Mouse (Mus musculus): Measurements from ENCODE around the gene Fkbp14.

Fkbp14 gene

DNA sequence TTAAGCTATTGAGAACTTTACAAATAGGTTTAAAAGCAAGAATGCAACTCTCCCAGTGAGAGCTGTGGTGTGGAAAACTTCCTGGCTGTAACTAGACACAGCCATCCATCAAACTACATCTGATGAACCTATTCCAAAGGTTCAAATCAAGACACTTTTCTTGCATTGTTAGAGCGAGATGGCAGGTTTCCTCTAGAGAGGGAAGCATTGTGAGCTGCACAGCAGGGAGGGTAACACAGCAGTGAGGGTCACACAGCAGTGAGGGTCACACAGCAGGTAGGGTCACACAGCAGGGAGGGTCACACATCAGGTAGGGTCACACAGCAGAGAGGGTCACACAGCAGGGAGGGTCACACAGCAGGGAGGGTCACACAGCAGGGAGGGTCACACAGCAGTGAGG lies 8.9 kb downstream of the Fkbp14 start:
- no peak for DNase-seq (ENCODE audit: low spot score in 2 of 2)

DNA sequence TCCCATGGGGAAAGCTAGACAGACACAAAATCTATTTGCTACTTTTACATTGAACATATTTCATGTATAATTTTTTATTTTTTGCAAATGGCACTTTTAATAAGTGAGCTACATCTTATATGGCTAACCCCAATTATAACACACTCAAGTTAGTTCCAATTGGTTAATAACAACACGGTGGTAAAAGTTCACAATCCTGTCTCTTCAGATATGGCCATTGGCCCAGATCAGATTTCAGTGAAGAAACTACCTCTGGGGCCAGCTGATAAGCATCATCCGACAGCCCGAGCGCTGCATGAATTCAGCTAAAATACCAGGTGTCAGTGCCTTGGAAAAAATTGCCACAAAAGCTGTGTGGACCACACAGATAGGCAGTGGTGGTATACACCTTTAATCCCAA lies 9.4 kb downstream of the Fkbp14 start:
- DNase-seq (ENCODE audit: low spot score in 2 of 2): no peak

DNA sequence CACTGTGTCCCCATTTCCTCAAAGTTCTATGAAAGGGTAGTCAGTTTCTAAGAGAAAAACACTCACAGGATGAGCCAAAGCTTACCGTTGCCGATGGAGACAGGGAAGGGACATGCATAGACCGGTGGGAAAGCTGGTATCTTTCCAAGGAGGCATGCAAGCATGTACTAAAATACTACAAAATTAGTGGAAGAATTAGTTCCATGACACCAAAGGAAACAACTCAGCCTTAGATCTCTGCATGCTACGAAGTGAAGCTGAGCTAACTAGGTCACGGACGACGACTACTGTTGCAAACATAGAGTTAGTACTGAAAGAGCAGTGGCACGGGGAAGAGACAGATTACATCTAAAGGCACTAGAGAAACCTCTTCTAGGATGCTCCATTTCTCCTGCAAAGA lies 10.2 kb downstream of the Fkbp14 start:
- DNase-seq (ENCODE audit: low spot score in 2 of 2): no peak

DNA sequence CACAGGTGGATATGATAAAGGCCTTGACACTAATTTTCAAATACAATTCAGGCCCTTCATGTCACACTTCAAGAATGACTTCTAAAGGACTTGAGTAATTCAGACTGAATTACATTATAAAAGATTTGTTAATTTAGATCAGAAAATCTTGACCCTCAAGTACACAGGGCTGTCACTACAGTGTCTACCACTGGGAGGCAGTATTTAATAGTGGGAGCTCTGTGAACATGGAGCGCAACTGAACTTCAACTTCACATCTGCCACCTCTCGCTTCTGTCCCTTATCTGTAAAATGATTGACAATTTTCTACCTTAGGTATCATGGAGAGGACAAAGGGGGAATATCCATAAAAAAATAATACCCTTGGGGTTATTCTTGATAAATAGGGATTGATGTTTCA lies 10.9 kb downstream of the Fkbp14 start:
- DNase-seq (ENCODE audit: low spot score in 2 of 2): peak in 1 of 2 experiments; percentile 57

DNA sequence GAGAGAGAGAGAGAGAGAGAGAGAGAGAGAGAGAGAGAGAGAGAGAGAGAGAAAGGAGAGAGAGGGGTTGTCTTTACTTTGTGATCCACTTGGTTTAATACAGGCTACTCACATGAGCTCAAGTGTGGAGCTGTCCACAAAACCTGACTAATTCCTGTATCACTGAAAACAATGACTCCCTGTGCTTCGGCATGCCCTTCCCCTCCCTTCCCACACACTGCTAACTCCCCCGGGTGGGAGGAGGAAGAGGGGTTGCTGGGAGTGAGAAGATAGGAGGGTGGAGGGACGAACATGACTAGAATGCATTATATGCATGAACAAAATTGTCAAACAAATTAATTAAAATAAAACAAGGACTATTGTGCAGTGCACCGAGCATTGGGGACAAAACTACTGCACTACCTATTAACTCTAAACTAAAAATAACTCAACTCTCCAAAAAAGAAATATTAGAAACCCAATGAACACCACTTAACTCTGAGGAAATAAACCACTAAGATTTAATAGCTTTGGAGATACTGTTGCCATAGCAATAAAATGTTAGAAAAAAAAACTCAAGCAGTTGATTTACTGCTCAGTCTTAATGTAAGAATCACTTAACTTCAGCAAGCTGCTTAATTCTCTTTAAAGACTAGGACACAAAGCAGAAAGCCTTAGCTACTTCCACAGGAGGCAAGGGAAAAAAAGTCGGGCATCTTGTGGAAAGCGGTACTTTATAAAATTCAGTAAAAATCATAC lies 23.7 kb downstream of the Fkbp14 start:
- DNase-seq (ENCODE audit: low spot score in 2 of 2): no peak

DNA sequence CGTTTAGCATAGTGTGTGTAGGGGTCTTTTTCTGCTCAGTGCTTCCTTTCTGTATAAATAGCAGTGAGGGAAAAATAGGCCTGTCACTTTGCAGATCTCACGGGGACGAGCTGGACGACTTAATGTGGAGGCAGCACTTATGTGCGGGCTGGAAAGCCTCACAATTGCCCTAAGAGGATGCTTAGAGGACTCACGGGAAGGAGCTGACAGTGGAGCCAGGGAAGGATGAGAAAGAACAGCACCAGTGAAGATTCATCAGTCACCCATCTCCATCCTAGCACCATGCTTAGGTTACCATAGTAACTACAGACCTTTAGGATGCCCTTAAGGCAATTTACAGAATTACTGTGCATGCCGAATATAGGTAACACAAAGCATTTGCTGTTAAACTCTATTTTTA lies 27.3 kb downstream of the Fkbp14 start:
- no peak for DNase-seq (ENCODE audit: low spot score in 2 of 2)

DNA sequence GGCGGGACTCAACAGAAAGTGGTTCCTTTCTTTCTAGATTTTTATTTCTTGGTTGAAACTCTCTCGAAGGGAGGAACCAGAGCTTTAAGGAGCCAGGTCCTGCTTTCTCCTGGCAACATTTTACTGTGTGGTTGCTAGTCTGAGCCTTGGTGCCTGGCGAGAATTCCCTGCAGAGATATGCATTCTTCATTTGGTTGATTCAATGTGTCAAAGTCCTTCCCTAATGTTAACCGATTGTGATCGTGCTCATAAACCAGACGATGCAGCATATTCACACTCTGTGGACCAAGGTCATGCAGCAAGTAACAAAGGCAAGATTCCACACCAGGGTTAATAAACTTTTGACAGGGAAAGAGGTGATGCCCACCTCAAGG lies 30.6 kb downstream of the Fkbp14 start:
- no peak for DNase-seq (ENCODE audit: low spot score in 2 of 2)

DNA sequence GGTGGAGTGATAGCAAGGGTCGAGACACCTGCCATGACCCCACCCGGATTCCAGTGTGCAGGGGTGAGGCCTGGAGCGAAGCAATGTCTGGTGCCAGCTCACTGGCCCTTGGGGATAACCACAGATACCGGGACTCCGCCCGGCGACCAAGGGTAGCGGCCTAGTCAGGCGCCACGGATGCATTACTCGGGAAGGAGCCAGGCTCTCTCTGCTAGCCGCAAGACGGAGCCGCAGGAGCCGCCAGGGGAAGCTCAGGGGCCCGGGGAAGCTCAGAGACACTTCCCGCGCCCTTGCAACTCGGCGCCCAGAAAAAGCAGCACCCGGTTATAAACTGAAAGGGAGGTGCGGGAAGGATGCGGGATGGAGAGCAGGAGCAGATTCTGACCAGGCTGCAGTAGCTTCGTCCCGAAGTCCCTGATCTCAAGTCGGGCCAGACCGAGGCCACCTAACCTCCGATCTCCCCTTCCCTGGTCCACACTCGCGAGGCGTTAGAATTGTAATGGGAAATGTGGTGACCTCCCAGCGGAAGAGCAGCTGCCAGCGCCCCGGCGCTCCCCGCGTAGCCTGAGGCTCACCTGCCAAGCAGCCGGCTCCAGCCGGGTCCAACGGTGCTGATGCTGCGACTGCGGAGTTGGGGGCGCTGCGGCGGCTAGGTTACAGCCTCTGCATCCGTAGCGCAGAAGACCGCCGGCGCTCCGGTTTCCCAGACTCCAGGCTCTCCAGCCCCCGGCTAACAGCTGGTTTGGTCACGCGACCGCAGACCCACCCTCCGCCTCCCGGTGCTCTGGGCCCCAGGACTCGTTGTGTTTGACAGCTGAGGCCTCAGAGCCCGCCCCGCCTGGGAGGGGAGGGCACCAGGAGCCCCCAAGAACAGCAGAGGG lies 31.2 kb downstream of the Fkbp14 start, which contains the start of gene Scrn1:
Scrn1 (minus strand) TSS at position 825 of the 881 bp plus-strand sequence.
- DNase-seq (ENCODE audit: low spot score in 2 of 2): peak; percentile 82 to 86

DNA sequence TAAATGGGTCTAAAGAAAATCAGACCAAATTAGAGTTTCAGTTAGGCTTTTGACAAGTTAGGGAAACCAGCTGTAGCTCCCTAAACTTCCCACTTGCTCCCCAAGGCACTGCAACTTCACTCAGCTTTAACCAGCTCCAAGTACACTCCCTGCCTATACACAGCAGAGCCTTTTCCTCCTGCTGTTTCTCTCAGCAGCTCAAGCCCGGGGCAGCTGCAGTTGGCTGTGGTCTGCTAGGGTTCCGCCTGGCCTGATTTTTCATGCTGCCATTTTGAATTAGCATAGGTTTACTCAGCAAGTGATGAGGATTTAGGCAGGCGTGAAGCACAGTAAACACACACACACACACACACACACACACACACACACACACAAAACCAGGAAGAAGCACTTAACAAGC lies 32.1 kb downstream of the Fkbp14 start:
- peak in 1 of 2 experiments; percentile 47 for DNase-seq (ENCODE audit: low spot score in 2 of 2)

DNA sequence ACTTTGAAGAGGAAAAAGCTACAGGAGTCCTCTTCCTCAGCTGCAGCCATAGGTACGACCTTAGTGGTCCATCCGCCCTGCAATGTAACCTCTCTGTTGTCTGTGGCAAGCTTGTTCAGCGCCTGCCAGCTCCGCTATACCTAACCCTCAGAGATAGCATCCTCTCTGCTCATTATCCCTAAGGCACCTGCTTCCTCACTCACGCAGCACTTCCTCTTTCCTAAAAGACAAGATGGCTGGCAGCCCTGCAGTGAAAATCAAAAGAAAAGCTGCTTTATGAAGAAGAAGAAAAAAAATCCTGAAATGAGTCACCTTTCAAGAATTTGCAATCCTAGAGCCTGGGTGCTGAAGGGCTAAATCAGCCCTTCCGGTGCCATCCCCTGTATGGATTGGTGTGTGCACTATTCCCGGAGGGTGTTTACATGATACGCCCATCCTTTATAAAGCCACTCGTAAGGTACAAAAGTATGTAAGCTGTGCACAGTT lies 32.6 kb downstream of the Fkbp14 start:
- no peak for DNase-seq (ENCODE audit: low spot score in 2 of 2)

DNA sequence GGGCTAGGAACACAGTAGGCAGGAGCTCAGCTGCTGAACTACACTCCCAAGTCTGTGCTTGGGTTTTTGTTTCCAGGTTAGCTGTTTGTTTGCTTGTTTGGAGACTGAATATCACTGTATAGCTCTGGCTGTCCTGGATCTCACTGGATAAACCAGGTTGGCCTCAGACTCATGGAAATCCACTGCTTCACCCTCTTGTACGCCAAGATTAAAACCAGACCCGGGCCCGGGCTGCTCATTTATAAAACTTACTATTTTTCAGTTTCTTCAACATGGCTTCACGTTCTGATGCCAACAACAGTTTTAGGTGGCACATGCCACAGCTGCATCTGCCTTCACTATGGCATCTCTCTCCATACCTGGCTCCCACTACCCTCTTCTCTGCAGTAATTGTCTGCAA lies 33.5 kb downstream of the Fkbp14 start:
- no peak for DNase-seq (ENCODE audit: low spot score in 2 of 2)

DNA sequence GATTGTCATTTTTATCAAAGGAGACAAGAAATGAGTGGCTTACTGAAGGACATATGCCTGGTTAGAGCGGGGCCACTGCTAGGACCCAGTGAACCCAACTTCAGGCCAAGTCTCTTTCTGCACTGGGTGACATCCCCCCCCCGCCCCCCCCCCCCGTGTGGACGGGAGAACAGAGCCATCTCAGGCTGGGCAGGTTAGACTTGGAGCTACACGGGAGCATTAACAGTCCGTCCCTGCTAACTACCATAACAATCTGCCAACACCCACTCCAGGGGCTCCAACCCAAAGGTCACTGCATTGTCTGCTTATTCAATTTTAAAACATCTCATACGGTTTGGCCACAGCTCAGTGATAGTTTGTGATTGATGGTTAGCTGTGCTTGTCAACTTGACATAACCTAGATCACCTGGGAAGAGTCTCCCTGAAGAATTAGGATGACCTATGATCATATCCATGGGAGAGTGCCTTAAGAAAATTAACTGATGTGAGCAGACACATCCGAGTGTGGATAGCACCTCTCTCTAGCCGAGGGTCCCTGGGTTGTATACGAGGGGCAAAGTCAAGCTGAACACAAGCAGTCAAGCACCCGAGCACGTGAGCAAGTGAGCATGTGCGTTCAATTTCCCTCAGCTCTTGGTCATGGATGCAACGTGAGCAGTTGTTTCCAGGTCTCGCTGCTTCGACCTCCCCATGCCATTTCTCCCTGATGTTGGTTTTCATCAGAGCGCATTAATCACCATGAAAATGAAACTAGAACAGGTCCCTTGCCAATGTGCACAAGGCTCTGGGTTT lies 34.9 kb downstream of the Fkbp14 start:
- DNase-seq (ENCODE audit: low spot score in 2 of 2): no peak

DNA sequence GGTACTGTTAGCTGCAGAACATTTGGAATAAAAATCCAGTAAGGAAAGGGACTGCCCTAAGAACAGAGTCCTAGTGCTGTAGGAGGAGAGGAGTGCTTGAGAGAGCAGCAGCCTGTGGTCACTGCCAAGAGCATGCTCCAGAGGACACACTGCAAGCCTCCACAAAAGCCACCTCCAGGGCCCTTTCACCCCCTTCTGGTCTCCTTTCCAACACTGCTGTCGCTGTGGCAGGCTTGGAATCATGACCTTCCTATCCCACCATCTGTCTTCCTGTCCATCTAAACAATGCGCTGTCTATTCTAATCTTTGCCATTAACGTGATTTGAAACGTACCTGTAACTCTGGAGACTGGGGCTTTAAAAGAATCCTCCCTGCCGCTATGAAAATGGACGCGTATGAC lies 38.6 kb downstream of the Fkbp14 start:
- no peak for DNase-seq (ENCODE audit: low spot score in 2 of 2)

DNA sequence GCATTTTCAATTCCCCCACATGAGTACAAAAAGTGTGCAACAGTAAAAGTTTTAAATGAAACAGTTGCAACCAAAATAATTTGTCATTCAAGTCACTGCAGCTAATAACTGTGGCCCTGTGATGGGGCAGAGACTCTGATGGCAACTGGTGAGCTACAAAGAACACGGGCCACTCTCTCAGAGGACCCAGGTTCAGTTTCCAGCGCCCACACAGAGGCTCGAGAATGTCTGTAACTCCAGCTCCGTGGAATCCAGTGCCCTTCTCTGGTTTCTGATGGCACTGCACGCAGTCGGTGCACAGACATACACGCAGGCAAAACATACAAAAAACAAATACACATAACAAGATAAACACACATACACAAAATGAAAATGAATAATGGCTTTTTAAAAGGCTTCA lies 39.4 kb downstream of the Fkbp14 start:
- DNase-seq (ENCODE audit: low spot score in 2 of 2): no peak

DNA sequence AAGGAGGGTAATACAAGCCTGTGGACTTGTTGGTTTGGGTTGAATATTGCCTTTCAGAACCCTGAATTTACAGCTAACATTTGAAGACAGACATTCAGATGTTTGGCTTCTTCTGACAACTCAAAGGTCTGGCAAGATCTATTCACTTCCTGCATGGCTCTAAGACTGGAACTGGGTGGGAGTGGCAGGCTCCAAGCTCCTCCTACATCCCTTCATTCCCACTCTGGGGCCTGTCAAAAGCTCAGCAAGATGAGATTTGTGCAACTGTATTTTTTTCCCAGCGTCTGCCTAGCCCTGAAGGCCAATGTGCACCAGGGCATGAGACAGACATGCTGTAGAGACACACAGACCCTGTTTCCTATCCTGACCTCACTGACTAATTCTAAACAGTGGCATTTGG lies 41.3 kb downstream of the Fkbp14 start:
- DNase-seq (ENCODE audit: low spot score in 2 of 2): no peak

DNA sequence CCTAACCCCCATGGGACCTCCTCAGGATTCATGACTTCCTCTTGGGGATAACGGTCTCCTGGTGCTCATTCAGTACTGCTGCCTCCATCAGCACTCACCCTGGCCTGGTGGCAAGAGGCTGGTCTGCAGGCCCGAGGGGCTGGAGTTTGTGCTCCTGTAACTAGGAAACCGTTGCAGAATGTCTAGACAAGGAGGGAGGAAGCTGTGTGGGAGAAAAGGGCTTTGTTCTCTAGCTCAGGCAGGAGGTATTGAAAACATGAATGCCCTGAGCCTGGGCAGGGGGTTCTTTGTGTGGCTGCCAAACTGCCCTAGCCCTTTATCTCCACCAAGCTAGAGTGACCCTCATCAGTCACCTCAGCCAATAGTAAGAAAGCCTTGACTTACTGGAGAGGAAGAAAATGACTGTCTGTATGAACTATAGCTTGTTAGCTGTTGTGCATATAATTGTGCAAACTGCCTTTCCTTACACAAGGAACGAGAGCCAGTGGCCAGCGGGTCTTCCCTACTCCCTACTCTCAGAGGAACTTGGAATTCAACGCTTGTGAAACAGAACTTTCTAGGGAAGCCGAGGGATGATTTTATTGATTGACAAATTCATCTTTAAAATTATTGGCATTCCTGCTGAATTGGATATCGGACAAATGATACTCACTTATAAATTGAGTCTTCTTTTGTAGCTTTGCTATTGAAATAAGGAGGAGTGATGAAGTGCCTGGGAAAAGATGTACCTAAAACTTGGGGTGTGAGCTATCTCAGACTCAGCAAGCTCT lies 42.6 kb downstream of the Fkbp14 start:
- DNase-seq (ENCODE audit: low spot score in 2 of 2): no peak

DNA sequence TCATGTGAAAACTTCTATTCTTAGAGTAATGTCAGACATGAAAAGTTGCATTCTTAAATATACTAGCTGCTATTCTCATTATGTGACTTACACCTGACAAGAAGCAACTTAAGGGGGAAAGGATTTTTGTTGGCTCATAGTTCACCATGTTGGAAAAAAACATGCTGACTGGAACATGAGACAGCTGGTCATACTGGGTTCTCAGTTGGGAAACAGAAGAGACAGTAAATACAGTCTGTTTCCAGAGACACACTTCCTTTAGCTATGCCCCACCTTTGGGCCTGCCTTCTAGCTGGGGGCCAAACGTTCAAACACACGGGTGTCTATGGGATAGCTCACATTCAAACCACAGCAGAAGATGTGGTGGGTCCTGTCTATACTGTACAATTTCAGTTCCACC lies 43.5 kb downstream of the Fkbp14 start:
- DNase-seq (ENCODE audit: low spot score in 2 of 2): no peak

DNA sequence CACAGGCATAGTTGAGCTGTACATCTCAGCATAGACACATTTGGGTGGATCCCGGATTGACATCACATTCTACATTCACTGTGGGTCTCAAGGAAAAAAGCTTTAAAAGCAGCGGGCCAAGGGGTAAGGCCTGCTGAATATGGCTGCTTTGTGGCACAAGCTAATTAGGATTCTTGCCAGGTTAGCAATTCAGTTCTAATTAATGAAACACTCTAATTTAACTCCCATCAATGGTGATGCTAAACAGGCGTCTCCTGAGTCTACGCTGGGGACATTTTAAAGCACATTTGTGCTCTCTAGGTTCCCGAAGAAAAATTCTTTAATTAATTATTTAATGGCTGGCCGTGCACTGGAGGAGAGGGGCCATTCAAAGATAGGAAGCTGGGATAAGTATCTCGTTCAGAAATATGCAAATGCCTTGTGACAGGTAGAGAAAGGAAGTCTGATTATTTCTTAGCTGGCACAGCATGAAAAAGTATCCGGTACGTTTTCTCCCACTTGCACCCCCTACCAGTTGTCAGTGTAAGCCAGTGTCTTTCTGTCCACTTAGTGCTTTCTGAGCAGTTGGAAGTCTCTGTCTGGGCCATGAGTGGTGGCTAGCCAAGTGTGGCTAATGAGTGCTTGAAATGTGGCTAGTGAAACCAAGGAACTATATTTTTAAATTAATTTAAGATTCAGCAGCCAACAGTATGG lies 44.2 kb downstream of the Fkbp14 start:
- no peak for DNase-seq (ENCODE audit: low spot score in 2 of 2)

DNA sequence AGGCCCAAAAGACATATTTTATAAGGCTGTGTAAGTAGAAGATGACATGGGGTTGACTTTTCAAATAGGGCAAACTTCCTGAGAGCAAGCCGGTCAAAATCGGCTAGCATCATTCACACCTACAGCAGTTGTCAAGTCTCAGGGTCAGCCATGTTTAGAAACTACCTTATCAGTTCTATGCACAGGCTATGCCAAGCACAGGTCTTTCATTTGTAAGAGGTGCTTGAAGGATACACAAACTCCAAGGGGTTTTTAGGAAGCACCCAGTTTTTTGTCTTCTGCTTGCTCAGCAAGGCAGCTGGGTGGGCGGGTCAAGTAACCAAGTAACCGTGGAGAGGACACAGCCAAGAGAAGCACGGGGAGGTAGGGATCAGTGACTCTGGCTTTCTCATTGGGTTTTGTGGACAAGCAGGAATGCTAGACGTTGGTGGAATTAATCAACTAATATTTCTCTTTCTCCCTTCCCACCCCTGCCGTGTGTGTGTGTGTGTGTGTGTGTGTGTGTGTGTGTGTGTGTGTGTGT lies 46.2 kb downstream of the Fkbp14 start:
- no peak for DNase-seq (ENCODE audit: low spot score in 2 of 2)

DNA sequence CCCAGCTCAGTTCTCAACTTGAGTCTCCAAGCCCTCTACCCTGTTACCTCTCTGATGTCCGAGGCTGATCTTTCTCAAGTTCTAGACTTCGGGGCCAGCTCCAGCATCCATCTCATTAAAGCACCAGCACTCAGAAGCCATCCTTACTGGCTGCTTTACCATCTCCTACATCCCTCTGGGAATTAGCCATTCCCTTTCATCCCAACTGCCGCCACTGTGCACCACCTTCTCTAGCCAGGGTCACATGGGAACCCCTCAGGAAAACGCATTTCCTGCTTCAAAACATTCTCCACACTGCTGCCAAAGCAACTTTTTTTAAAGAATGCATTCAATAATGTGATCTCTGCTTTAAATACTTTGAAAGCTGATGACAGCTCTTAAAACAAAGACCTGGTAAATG lies 47.8 kb downstream of the Fkbp14 start:
- no peak for DNase-seq (ENCODE audit: low spot score in 2 of 2)

Data from frontal cortex, postnatal 36 days (tissue).